Mouse (Mus musculus) spleen, adult 2 months (tissue): ENCODE measurements around the gene Sema3c.

Experiments used
- CTCF ChIP-seq: fragments of 200-500 bp; IDR thresholded peaks from 2 replicates; pipeline ENCODE4 v1.5.1; 2011; ENCODE audit warnings: mild to moderate bottlenecking, inconsistent platforms; ENCODE audit not compliant: insufficient read depth, insufficient read length, insufficient replicate concordance; ENCODE audit errors: extremely low read depth
- POLR2A ChIP-seq: fragments of 200-500 bp; IDR thresholded peaks from 2 replicates; pipeline ENCODE4 v1.6.1; 2011; ENCODE audit warnings: low read depth, low read length, inconsistent platforms

- TF ChIP-seq POLR2A (no peak), CTCF (no peak)
These were observed 196.2 kb downstream of the Sema3c start for GRCm38 (mm10) chr5:17770328-17770727.
